Mouse (Mus musculus) small intestine, adult 2 months (tissue): Measurements from ENCODE around the gene Cog1.

Experiments used
- CTCF ChIP-seq: fragments of 200-500 bp; IDR thresholded peaks from 2 replicates; pipeline ENCODE4 v1.5.1; 2012; ENCODE audit warnings: low read depth, mild to moderate bottlenecking, control low read depth, inconsistent platforms, low read length, moderate library complexity, mixed read lengths; ENCODE audit not compliant: insufficient replicate concordance, insufficient read length; ENCODE audit errors: extremely low read depth
- POLR2A ChIP-seq: fragments of 200-500 bp; IDR thresholded peaks from 2 replicates; pipeline ENCODE4 v1.6.1; 2012; ENCODE audit warnings: low read depth, mild to moderate bottlenecking, control low read depth, inconsistent platforms, low read length, moderate library complexity

DNA sequence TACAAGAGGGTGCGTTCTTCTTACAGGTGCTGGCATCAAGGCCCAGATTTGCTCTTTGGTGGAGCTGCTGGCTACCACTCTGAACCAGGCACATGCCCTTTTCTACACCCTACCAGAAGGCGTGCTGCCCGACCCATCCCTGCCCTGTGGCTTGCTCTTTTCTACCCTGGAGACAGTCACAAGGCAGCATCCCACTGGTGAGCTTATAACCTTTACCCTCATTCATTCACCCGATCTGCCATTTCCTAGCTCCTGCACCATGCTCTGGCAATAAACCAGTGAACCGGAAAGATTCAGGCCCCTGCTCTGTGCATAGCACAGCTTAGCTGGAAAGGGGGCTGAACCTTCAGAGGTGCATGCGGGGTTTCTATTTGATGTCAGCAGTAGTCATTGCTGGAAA lies 3.5 kb downstream of the Cog1 start:
- no peak for TF ChIP-seq CTCF
- no peak for TF ChIP-seq POLR2A
